Mouse (Mus musculus) olfactory bulb, adult 2 months (tissue): ENCODE measurements around the gene Mgat2.

Experiments used
- CTCF ChIP-seq: fragments of 200-500 bp; IDR thresholded peaks from 2 replicates; pipeline ENCODE4 v1.5.1; 2012; ENCODE audit warnings: low read depth, mild to moderate bottlenecking, low read length, moderate library complexity; ENCODE audit not compliant: insufficient read depth
- POLR2A ChIP-seq: fragments of 200-500 bp; IDR thresholded peaks from 2 replicates; pipeline ENCODE4 v1.6.1; 2012; ENCODE audit warnings: mild to moderate bottlenecking, low read depth, low read length, moderate library complexity; ENCODE audit not compliant: insufficient read depth

- TF ChIP-seq CTCF = no peak
- no peak for TF ChIP-seq POLR2A
Observed at GRCm38 (mm10) chr12:69207926-69208325, 24.0 kb downstream of the Mgat2 start.
